Mouse (Mus musculus) layer of hippocampus, postnatal 14 days (tissue): ENCODE data around the gene Gm15294. TPM values are rescaled to one million over a fixed set of nuclear protein-coding genes. Genes with fewer than 3 reads are reported as not detected.

Source experiments
- DNase-seq, 2 experiments: peaks; one replicate each; pipeline ENCODE4 v3.0.0; 2021 to 2022; ENCODE audit warnings: low spot score in 2 of 2, mixed read lengths in 1 of 2
- long read RNA-seq, 2 experiments: library from polyadenylated mRNA; stranded (forward); transcript quantifications; one replicate each; pipeline ENCODE4 v2.0.0; 2021
- total RNA-seq, 2 experiments: library from RNA; stranded (reverse); gene quantifications; 2 replicates each; pipeline ENCODE4 v1.2.3; 2021

Gene Gm15294
- not detected for total RNA-seq
- long read RNA-seq, experiment 1: 0 reads
- long read RNA-seq, experiment 2: 0 reads

DNA sequence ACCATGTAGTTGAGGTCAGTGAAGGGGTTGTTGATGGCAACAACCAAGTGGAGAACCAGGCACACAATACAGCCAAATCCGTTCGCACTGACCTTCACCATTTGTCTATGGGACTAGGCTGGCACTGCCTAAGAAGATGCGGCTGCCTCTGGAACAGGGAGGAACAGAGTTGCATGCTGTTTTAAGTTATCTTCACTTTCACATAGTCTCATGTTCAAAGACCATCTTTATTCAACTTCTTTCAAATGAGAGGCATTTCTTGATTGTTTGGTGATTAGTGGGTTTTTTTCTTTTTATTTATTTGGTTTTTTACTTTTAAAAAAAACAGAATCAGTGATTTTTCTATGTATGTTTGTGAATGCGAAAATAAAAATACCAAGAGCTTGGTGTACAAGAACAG, at the start of gene Gm15294:
TSS of gene Gm15294 (minus strand) at position 101 of the 400 bp plus-strand sequence.
- no peak for DNase-seq

DNA sequence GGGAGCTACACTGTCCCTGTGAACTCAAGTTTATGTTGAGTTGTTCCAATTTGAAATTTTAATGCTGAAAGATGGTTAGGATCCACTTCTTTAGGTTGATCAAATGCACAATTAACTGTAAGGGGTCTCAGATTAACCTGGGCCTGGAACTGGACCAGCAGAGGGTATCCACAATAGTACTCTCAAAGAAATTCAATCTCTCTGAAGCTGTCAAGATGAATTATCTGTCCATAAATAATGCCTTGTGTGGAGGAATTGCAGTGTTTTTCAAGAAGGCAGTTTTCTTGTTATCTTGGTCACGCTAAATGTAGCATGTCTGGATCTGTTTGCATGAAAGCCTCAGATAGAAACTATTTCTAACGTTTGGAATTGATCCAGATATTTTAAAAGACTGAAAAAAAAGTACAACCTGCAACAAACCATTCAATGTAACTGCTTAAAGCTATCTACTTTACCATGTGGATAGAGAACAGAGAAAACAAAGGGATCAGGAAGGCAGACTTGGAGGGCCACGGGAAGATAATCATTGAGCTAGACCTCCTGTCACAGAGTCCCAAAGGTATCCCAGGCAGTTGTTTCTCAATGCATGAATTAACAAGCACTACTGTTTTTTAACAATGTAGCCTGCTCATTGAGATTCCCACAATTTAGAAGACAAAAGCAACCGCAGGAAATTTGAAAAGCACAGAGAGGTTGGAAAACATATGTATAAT, 9.5 kb upstream of the Gm15294 start:
- no peak for DNase-seq

DNA sequence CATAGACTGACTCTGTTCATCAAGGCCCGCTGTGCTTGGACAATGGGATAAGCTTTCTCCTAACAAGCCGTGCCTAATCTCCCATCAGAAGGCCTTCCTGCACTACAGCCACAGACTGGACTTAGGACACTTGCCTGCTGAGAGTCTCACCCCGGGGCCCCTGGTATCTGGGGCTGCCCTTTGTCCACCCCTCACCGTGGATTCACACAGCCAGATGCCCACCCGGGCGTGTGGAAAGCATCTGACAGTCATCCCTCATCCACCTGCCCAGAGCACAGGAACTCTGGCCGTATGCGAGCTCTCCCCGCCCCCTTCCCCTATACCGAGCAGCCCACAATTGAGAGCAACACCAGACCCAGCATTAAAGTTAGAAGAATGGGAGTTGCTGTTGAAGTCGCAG, 1.0 kb downstream of the Gm15294 start:
- DNase-seq: no peak

DNA sequence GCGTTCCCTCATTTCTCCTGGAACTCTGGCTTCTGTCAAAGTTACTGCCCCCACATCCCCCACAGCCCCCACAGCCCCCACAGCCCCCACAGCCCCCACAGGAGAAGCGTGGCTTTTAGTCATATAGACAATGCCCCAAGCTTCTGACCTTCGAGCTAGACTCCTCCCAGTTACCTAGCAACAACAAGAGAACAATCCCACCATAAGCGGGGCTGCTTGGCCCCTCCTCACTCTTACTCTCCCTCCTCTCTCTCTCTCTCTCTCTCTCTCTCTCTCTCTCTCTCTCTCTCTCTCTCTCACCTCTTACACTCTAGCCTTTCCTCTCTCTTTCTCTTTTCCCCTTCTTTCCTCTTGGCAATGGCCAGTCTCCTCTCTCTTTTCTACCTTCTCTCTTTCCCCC, 1.4 kb downstream of the Gm15294 start:
- no peak for DNase-seq

DNA sequence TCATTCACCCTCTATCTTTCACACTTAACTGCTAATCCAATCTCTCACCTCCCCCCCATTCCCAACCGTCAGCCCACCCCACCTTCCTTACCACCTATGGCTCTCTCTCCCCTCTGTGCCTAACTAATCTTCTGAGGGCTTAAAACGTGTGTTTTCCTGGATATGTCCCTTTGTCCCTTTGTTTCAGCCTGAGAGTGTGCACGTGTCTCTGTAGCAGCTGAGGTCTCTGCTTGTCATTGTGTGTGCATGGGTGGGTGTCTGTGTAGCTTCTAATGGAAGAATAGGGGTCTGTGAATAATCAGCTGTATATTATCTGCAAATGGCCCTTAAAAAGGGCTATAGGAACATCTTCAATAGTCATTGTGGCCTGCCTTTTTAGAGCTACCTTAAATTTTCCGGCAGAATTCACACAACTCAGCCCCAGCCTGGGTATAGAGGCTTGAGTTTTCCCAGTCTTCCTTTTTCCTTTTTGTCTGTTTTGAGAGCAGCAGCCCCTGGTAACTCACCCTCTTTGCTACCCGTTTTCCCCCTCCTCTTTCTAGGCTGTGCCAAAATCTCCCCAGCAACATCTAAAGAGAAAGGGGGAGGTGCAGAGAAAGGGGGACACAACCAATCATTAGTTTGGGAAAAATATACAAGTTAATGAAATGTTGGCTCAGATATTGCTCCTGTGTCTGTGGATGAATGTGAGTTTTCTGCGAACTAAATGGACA, 19.2 kb downstream of the Gm15294 start:
- no peak for DNase-seq

Other genes starting within 250 kb of the Gm15294 start
- under 1 TPM; 0.18 to 0.41 TPM for gene Irs4, start 150.0 kb downstream of the Gm15294 start, total RNA-seq